Mouse (Mus musculus) cerebellum, adult 2 months (tissue): Measurements from ENCODE around the gene B3galnt1. TPM values are rescaled to one million over a fixed set of nuclear protein-coding genes. Genes with fewer than 3 reads are reported as not detected.

Experiments
- DNase-seq, 2 experiments: peaks; one replicate each; pipeline ENCODE4 v3.0.0; 2021
- H3K27ac ChIP-seq: fragments of 200-500 bp; 2 replicates; pipeline ENCODE4 v1.5.1; 2012; ENCODE audit warnings: low read length, control low read depth, inconsistent platforms; ENCODE audit not compliant: insufficient read depth
- H3K27me3 ChIP-seq: fragments of 200-500 bp; 2 replicates; pipeline ENCODE4 v1.6.1; 2012; ENCODE audit warnings: inconsistent platforms, mild to moderate bottlenecking, low read length, moderate library complexity; ENCODE audit not compliant: control insufficient read depth, insufficient read depth
- H3K4me1 ChIP-seq: fragments of 200-500 bp; 2 replicates; pipeline ENCODE4 v1.6.1; 2011; ENCODE audit warnings: low read length; ENCODE audit not compliant: control insufficient read depth, insufficient read depth
- H3K4me3 ChIP-seq: fragments of 200-500 bp; replicated peaks from 2 replicates; pipeline ENCODE3; 2011; ENCODE audit warnings: mild to moderate bottlenecking, low read depth, low read length, control low read depth; ENCODE audit not compliant: insufficient read depth
- CTCF ChIP-seq: fragments of 200-500 bp; IDR thresholded peaks from 2 replicates; pipeline ENCODE4 v1.5.1; 2011; ENCODE audit warnings: low read depth, mild to moderate bottlenecking, control low read depth, low read length, moderate library complexity, borderline replicate concordance; ENCODE audit not compliant: insufficient read depth
- POLR2A ChIP-seq: fragments of 200-500 bp; IDR thresholded peaks from 2 replicates; pipeline ENCODE4 v1.6.1; 2011; ENCODE audit warnings: low read length, control low read depth, borderline replicate concordance; ENCODE audit not compliant: insufficient read depth
- WGBS: fragments of 180-500 bp; shearing (Covaris S2); methylation state at CpG from one replicate; pipeline ENCODE4 v1.1.7; 2018; 5-methylcytosine and 5-hydroxymethylcytosine counted together
- polyA plus RNA-seq: library from polyadenylated mRNA; depleted of rRNA; stranded (reverse); fragments of >200 nt; gene quantifications from 2 replicates; pipeline ENCODE4 v1.2.3, GENCODE M21; 2012

Gene B3galnt1
- polyA plus RNA-seq, 1 experiment, result 34.3 TPM

- no peak overlapping the region for H3K27ac ChIP-seq
- no peak for DNase-seq
- no peaks in the 10 kb centered on the region for H3K27me3 ChIP-seq
- H3K4me1 ChIP-seq, result no peaks in the 10 kb centered on the region; the same call in 1 of the 2 replicates
- TF ChIP-seq CTCF, result no peak
- no peak for TF ChIP-seq POLR2A
- H3K4me3 ChIP-seq, result no peak overlapping the region
- WGBS, result 86% methylated on average over 5 of the region's 5 CpGs
Measured at GRCm38 (mm10) chr3:69561686-69562085, 37.1 kb downstream of the B3galnt1 start.

- Histone ChIP-seq H3K4me1 (peaks cover 8% of the 10 kb centered on the region), H3K4me3 (no peak overlapping the region), H3K27me3 (no peaks in the 10 kb centered on the region), H3K27ac (no peak overlapping the region)
- 91% methylated on average over 7 of the region's 7 CpGs for WGBS
- no peak for TF ChIP-seq CTCF
- no peak for TF ChIP-seq POLR2A
- DNase-seq, result no peak
Measured at GRCm38 (mm10) chr3:69559975-69560330, 38.8 kb downstream of the B3galnt1 start.

DNA sequence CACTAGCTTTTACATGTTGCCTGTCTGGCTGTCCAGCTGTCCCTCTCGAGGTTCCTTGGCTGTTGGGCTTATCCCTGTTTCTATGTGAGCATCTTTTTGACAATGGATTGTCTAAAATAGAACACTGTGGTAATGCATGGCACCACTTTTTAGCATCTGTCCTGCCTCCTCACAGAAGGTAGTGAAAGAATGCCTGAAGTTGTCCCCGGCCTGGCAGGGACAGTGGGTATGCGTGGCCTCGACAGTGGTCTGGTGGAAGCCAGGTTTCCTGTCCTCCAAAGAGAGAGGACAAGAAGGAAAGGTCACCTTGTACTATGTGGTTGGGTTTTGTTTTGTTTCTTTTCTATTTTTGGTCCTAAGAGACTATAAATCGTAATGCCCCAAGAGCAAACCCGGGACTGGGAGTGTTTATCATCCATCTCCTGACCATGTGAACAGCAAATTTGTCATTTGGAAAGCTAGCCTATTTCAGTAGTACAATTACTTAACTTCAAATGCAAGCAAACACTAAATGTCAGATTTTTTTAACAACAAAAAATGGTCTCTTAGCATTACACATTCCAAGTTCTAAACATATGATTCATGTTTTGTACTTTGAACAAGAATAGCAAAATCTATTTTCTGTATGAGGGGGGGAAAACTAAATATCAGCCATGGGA, 39.3 kb downstream of the B3galnt1 start:
- 96% methylated on average over 6 of the region's 6 CpGs for WGBS
- peaks cover 8% of the 10 kb centered on the region for H3K4me1 ChIP-seq
- H3K4me3 ChIP-seq, result no peak overlapping the region
- no peak for DNase-seq
- TF ChIP-seq POLR2A (no peak), CTCF (no peak)
- H3K27ac ChIP-seq, result no peak overlapping the region
- H3K27me3 ChIP-seq, result no peaks in the 10 kb centered on the region

GRCm38 (mm10) chr3:69556092-69556778, 42.5 kb downstream of the B3galnt1 start:
- H3K4me1 ChIP-seq, result peaks cover 8% of the 10 kb centered on the region
- DNase-seq, result no peak
- no peak overlapping the region for H3K4me3 ChIP-seq
- WGBS, result 70% methylated on average over 12 of the region's 12 CpGs
- no peaks in the 10 kb centered on the region for H3K27me3 ChIP-seq
- no peak overlapping the region for H3K27ac ChIP-seq
- no peak for TF ChIP-seq POLR2A
- TF ChIP-seq CTCF, result no peak

DNA sequence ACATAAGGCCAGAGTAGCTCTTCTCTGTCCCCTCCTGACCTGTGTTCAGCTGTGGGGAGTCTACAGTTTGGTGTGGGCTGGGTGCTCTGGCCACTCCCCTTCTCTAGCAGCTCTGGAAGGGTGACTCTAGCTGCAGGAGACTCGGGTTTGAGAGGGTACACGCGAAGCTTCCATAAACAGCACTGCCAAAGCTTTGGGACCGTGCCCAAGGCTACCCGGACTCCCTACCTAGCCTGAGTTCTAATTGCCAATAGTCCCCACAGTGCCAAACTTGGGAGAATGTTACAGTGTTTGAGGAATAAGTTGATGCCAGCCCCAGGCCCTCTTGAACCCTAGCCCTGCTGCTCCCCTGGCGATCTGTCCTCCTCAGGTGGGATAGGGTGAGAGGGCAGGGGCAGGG, 43.2 kb downstream of the B3galnt1 start:
- no peaks in the 10 kb centered on the region for H3K27me3 ChIP-seq
- no peak overlapping the region for H3K27ac ChIP-seq
- TF ChIP-seq CTCF, result no peak
- TF ChIP-seq POLR2A, result no peak
- WGBS, result 19% methylated on average over 6 of the region's 6 CpGs
- DNase-seq, result peak; percentile 40 to 47
- H3K4me1 ChIP-seq, result peaks cover 8% of the 10 kb centered on the region
- no peak overlapping the region for H3K4me3 ChIP-seq

DNA sequence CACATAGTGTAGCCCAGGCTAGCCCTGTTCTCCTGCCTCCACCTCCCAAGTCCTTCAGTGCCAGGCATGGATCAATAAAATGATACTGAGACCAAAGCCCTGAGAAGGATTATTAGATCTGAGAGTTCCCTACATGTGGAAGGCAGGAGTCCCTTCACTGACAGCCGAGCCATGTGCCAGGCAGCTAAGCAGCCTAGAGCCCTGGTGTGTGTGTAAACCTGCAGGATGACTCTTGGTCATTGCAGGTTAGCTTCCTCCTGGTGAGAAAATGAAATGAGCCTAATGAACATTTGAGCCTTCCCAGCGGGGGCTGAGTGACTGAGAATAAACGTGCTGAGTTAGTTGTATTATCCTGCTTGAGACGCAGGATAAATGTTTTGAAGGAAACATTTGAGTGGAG, 49.2 kb downstream of the B3galnt1 start:
- H3K4me3 ChIP-seq, result no peak overlapping the region
- no peak overlapping the region for H3K27ac ChIP-seq
- peaks cover 11% of the 10 kb centered on the region for H3K4me1 ChIP-seq
- no peaks in the 10 kb centered on the region for H3K27me3 ChIP-seq
- no peak for TF ChIP-seq POLR2A
- TF ChIP-seq CTCF, result no peak
- WGBS, result 21% methylated on average over 4 of the region's 4 CpGs
- peak; percentile 41 to 52 for DNase-seq

DNA sequence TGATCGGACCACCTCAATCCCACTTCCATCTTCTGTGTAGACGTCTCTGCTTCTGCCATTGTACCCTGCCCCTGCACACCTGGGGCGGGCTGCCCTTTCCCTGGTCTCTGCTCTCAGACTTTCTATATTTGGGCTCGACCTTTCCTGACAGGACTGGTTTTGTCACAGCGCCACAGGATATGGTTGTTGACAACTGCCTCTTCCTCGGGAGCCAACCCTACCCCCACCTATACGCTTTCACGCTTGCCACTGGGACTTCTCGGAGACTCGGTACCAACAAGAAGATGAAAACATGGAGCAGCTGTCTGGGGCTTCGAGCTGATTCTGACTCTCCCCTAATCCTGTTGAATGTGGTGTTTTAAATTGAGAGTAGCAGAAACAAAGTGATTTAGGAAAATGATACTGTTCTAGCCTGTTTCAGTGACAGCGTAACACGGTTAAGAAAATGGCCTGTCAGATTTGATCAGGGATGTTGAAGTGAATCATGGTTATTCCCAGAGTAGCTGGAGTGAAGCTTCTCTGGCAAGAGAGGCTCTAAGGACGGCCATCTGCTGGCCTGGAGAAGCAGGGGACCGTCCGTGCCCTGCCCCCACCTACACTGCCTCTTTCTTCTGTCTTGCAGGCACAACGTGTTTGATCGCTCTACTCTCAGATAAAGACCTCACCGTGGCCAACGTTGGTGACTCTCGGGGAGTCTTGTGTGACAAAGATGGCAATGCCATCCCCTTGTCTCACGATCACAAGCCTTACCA, 49.9 kb downstream of the B3galnt1 start:
- DNase-seq, result peak; percentile 55 to 59
- H3K4me3 ChIP-seq, result peak overlapping the region; percentile 4
- H3K27me3 ChIP-seq, result no peaks in the 10 kb centered on the region
- no peak overlapping the region for H3K27ac ChIP-seq
- peaks cover 11% of the 10 kb centered on the region for H3K4me1 ChIP-seq
- TF ChIP-seq POLR2A (no peak), CTCF (no peak)
- 23% methylated on average over 22 of the region's 22 CpGs for WGBS
